Mouse (Mus musculus) liver, embryonic 15.5 days (tissue): ENCODE results near the gene Zmym5. TPM values are rescaled to one million over a fixed set of nuclear protein-coding genes. Genes with fewer than 3 reads are reported as not detected.
"Not testable (repeated sequence)": the region's sequence is repeated elsewhere in the genome, so short reads cannot be mapped to it uniquely, and the experiment has no call there.

Experiments
- ATAC-seq: fragments of 200-750 bp; cut with Nextera tagmentation; 2 replicates; pipeline ENCODE4 v1.8.0; 2017; ENCODE audit warnings: moderate number of reproducible peaks, mild to moderate bottlenecking, moderate library complexity; ENCODE audit not compliant: insufficient read depth
- H3K27ac ChIP-seq: fragments of 300-500 bp; sonication (generic); replicated peaks from 2 replicates; pipeline ENCODE4 v1.5.1; 2015; ENCODE audit warnings: mild to moderate bottlenecking, inconsistent platforms
- H3K27me3 ChIP-seq: fragments of 300-500 bp; sonication (generic); 2 replicates; pipeline ENCODE4 v1.6.1; 2015; ENCODE audit warnings: mild to moderate bottlenecking, inconsistent platforms
- H3K36me3 ChIP-seq: fragments of 300-500 bp; sonication (generic); replicated peaks from 2 replicates; pipeline ENCODE4 v1.6.1; 2015; ENCODE audit warnings: moderate library complexity, mild to moderate bottlenecking, inconsistent platforms
- H3K4me1 ChIP-seq: fragments of 300-500 bp; sonication (generic); replicated peaks from 2 replicates; pipeline ENCODE4 v1.6.1; 2015; ENCODE audit warnings: inconsistent platforms
- H3K4me2 ChIP-seq: fragments of 300-500 bp; sonication (generic); 2 replicates; pipeline ENCODE4 v1.6.1; 2015; ENCODE audit warnings: moderate library complexity, mild to moderate bottlenecking, inconsistent platforms
- H3K4me3 ChIP-seq: fragments of 300-500 bp; sonication (generic); replicated peaks from 2 replicates; pipeline ENCODE4 v1.5.1; 2015; ENCODE audit warnings: mild to moderate bottlenecking, inconsistent platforms
- H3K9ac ChIP-seq: fragments of 300-500 bp; sonication (generic); 2 replicates; pipeline ENCODE4 v1.6.1; 2015; ENCODE audit warnings: moderate library complexity, mild to moderate bottlenecking, inconsistent platforms
- H3K9me3 ChIP-seq: fragments of 300-500 bp; sonication (generic); replicated peaks from 2 replicates; pipeline ENCODE4 v1.6.1; 2016; ENCODE audit warnings: inconsistent platforms
- WGBS: fragments of 180-500 bp; shearing (Covaris S2); methylation state at CpG from one replicate; pipeline ENCODE4 v1.1.7; 2015; ENCODE audit warnings: mixed read lengths; ENCODE audit not compliant: insufficient replicate concordance; 5-methylcytosine and 5-hydroxymethylcytosine counted together
- polyA plus RNA-seq: library from polyadenylated mRNA; unstranded; fragments of >200 nt; fragmentation: Nextera tagmentation; extraction: Ambion mirVana; gene quantifications from 2 replicates; pipeline ENCODE4 v1.2.1, GENCODE M21; 2015

Gene Zmym5
- polyA plus RNA-seq, 1 experiment from 2014 or later: 8.0 TPM

- no peak overlapping the region for H3K4me2 ChIP-seq
- no peak overlapping the region for H3K9ac ChIP-seq
- H3K27me3 ChIP-seq: no peaks in the 10 kb centered on the region
- 52% methylated on average over 4 of the region's 4 CpGs for WGBS
- no peaks in the 10 kb centered on the region for H3K36me3 ChIP-seq
- no peak for ATAC-seq
- no peak overlapping the region for H3K27ac ChIP-seq
- H3K4me3 ChIP-seq: no peak overlapping the region
- no peaks in the 10 kb centered on the region for H3K9me3 ChIP-seq
- peaks cover 16% of the 10 kb centered on the region for H3K4me1 ChIP-seq
These were observed 5.6 kb upstream of the Zmym5 start for GRCm38 (mm10) chr14:56817131-56817530.

GRCm38 (mm10) chr14:56816541-56816940 lies 5.0 kb upstream of the Zmym5 start:
- WGBS: 47% methylated on average over 4 of the region's 4 CpGs
- Histone ChIP-seq H3K27me3 (no peaks in the 10 kb centered on the region), H3K9me3 (no peaks in the 10 kb centered on the region), H3K4me1 (peaks cover 16% of the 10 kb centered on the region), H3K4me2 (no peak overlapping the region), H3K27ac (no peak overlapping the region), H3K36me3 (no peaks in the 10 kb centered on the region), H3K4me3 (no peak overlapping the region), H3K9ac (no peak overlapping the region)
- ATAC-seq: no peak

DNA sequence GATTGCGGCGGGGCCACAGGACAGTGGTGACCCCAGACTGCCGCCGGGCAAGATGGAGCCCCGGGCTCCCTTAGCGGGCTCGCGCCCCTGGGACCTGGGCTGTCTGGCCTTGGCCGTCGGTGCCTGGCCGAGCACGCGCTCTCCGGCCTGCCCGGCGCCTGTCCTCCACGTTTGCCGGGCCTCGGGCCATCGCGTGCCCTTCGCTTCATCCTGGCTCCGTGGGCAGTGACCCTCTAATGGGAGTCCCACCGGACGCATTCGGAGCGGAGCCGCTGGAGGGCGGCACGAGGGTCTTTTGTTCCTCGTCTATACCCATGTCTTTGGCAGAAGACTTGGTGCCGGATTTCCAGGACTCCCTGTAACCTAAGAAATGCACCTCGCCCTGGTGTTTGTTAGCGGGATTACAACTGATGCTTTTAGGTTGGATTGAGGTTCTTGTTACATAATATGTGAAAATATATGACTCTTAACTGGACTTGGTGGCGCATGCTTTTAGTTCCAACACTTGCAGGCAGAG lies 1.1 kb upstream of the Zmym5 start:
- peak; percentile 2; the same call in 1 of the 2 replicates for ATAC-seq
- Histone ChIP-seq H3K36me3 (no peaks in the 10 kb centered on the region), H3K27ac (peak overlapping the region; percentile 85), H3K9ac (peak overlapping the region; percentile 64), H3K4me1 (peaks cover 27% of the 10 kb centered on the region), H3K4me3 (peak overlapping the region; percentile 86), H3K27me3 (no peaks in the 10 kb centered on the region), H3K9me3 (no peaks in the 10 kb centered on the region), H3K4me2 (peak overlapping the region; percentile 92)
- WGBS: under 1% methylated on average over 35 of the region's 35 CpGs

DNA sequence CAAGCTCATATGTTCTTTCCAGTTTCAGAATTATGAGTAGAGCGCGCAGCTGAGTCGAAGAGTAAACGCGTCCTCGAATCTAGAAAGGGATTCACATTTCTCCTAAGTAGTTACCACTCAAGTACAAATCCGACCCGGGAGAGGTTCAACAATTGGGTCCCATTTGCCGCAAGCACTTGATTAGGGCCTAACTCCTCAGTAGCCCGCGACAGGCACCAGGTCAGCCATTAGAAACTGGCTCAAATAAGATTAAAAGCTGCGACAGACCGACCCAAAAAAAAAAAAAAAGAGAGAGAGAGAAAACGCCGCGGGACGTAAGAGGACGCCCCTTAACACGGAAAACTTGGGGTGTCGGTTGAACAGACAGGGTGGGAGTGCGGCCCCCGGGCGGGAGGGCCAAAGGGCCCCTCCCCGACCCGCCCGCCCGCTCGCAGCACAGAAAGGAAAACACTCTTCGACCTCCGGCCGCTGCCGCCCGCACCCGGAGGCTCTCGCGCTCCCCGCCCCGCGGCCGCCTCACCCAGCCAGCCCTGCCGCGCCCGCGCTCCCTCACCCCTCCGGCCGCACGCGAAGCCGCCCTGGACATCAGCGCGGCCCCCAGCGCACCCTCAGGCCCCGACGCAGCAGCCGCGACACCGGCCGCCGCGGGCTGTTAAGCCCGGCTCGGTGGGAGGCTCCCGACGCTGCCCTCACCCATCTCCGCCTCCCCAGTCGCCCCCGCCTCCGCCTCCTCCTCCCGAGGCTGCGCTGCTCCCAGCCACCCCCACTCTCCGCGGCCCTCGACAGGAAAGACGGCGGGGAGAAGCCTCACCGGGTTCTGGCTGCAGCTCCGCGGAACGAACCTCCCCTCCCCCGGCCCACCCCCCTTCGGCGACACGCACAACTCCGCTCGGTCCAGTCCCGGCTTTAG lies 480 bp downstream of the Zmym5 start:
- Histone ChIP-seq H3K27ac (peak overlapping the region; percentile 92), H3K4me2 (peak overlapping the region; percentile 74), H3K4me1 (peaks cover 22% of the 10 kb centered on the region), H3K9ac (peak overlapping the region; percentile 75), H3K4me3 (peak overlapping the region; percentile 86)
- not testable (repeated sequence) for H3K9me3 ChIP-seq, H3K36me3 ChIP-seq, H3K27me3 ChIP-seq
- WGBS: 2% methylated on average over 51 of the region's 86 CpGs
- ATAC-seq: peak; percentile 81

DNA sequence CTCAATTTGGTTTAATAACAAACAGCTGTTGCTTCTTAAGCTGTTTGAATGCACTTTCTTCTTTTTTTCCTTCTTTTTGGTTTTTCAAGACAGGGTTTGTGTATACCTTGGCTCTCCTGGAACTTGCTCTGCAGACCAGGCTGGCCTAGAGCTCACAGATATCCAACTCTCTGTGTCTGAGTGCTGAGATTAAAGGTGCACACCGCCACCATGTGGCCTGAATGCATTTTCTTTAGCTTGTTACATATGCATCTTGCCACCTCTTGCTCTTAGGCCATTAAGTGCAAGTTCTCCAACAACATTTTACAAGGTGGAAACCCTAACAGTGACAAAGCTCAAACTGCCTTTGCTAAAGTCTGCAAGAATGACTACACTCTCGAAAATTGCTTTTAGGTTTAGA lies 18.3 kb downstream of the Zmym5 start:
- no peak overlapping the region for H3K4me3 ChIP-seq
- ATAC-seq: no peak
- no peaks in the 10 kb centered on the region for H3K9me3 ChIP-seq
- no peaks in the 10 kb centered on the region for H3K27me3 ChIP-seq
- H3K4me1 ChIP-seq: no peaks in the 10 kb centered on the region
- H3K4me2 ChIP-seq: no peak overlapping the region
- 37% methylated on average over 2 of the region's 2 CpGs for WGBS
- H3K27ac ChIP-seq: no peak overlapping the region
- H3K36me3 ChIP-seq: peaks cover 60% of the 10 kb centered on the region
- H3K9ac ChIP-seq: no peak overlapping the region

DNA sequence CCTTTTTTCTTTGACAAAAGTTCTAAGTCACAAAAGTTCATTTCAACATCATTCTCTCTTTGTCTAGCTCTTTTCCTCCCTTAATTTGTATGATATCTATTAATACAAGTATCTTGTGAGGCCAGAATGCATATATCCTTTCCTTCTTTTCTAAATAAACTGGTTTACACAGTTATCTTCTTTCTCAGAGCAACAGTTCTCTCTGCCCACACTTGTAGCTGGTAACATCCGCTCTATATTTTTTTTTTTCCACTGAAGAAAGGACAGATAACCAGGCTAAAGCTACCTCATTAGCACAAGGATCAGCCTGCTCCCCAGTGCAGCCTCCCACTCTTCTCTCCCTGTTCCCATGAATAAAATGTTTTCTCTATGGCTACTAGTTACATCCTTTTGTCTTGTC lies 26.9 kb downstream of the Zmym5 start:
- Histone ChIP-seq H3K9me3 (no peaks in the 10 kb centered on the region), H3K4me3 (no peak overlapping the region), H3K36me3 (no peaks in the 10 kb centered on the region), H3K27ac (no peak overlapping the region), H3K27me3 (no peaks in the 10 kb centered on the region), H3K9ac (no peak overlapping the region), H3K4me2 (no peak overlapping the region), H3K4me1 (peaks cover under 1% of the 10 kb centered on the region; the same call in 1 of the 2 replicates)
- no peak for ATAC-seq
- 37% methylated on average over 1 of the region's 1 CpGs for WGBS

DNA sequence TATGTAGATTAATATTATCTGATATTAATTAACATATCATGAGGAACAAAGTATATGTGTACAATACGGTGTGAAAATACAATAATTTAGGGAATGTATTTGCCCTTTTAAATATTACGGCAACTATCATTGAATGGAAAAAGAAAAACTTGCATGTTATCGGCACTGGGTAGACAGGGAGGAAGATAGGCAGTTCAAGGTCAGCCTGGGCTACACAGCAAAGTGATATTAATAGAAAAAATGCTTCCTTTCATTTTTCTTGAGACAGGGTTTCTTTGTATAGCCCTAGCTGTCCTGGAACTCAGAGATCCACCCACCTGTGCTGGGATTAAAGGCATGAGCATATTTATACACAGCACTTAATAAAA lies 32.6 kb downstream of the Zmym5 start:
- H3K27me3 ChIP-seq: no peaks in the 10 kb centered on the region
- H3K4me2 ChIP-seq: peak overlapping the region; percentile 73
- peaks cover under 1% of the 10 kb centered on the region; the same call in 1 of the 2 replicates for H3K36me3 ChIP-seq
- peak overlapping the region; percentile 86 for H3K4me3 ChIP-seq
- WGBS: 24% methylated on average over 3 of the region's 3 CpGs
- H3K27ac ChIP-seq: peak overlapping the region; percentile 93
- H3K9me3 ChIP-seq: no peaks in the 10 kb centered on the region
- ATAC-seq: no peak
- peaks cover 39% of the 10 kb centered on the region for H3K4me1 ChIP-seq
- peak overlapping the region; percentile 97 for H3K9ac ChIP-seq

DNA sequence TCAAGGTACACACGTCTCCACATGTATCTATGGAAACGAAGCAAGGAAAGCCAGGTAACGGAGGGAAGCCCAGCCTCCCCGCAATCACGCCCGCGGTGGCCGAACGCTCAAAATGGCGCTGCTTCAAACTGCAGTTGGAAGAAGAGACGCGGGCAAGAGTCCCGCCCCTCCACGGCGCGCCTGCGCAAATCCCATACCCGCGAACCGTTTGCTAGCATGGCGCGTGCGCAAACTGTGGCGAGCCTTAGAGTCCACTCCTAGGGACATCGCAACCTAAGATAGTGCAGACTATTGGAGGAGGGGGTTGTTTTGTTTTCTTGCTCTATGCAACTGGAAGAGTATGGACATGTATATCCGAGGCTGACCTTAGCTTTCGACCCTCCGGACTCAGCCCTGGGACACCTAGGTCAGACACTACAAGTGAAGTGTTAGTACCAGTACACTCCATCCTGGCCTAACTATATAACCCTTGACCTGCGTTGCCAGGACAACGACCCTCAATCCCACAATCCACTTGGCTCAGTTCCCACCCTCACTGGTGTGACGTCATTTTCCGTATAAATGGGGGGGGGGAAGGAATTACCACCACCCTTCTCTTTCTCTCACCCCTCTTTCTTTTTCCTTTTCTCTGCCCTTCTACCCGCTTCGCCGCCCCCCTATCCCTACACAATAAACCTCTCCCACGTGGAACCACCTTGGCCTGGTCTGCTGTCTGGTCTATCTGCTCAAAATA lies 33.1 kb downstream of the Zmym5 start, which contains the start of gene Pspc1:
Gene Pspc1, minus strand, starts transcription at position 117 of the 733 bp plus-strand sequence.
- H3K4me2 ChIP-seq: peak within 1 kb of the TSS; percentile 73
- under 1% methylated on average over 36 of the region's 36 CpGs for WGBS
- H3K9me3 ChIP-seq: no peaks in the 10 kb centered on the region
- peaks cover 43% of the 10 kb centered on the region for H3K4me1 ChIP-seq
- peak within 1 kb of the TSS; percentile 93 for H3K27ac ChIP-seq
- H3K4me3 ChIP-seq: peak within 1 kb of the TSS; percentile 86
- ATAC-seq: peak; percentile 94
- peaks cover 5% of the 10 kb centered on the region; the same call in 1 of the 2 replicates for H3K36me3 ChIP-seq
- peak within 1 kb of the TSS; percentile 97 for H3K9ac ChIP-seq
- H3K27me3 ChIP-seq: no peaks in the 10 kb centered on the region

- WGBS: under 1% methylated on average over 71 of the region's 71 CpGs
- ATAC-seq: peak; percentile 58
These were observed 34.0 kb downstream of the Zmym5 start for GRCm38 (mm10) chr14:56777360-56778136.

GRCm38 (mm10) chr14:56776571-56777238 lies 34.8 kb downstream of the Zmym5 start:
- Histone ChIP-seq H3K4me1 (peaks cover 50% of the 10 kb centered on the region), H3K27ac (peak overlapping the region; percentile 93; the same call in 1 of the 2 replicates), H3K9ac (peak overlapping the region; percentile 97), H3K36me3 (peaks cover 16% of the 10 kb centered on the region), H3K9me3 (no peaks in the 10 kb centered on the region), H3K4me3 (peak overlapping the region; percentile 86), H3K4me2 (peak overlapping the region; percentile 73), H3K27me3 (no peaks in the 10 kb centered on the region)
- ATAC-seq: no peak
- WGBS: 12% methylated on average over 11 of the region's 11 CpGs

More at GRCm38 (mm10) chr14:56777360-56778136, 34.0 kb downstream of the Zmym5 start:
- Histone ChIP-seq H3K9me3 (no peaks in the 10 kb centered on the region), H3K27me3 (no peaks in the 10 kb centered on the region), H3K4me2 (peak overlapping the region; percentile 73), H3K4me3 (peak overlapping the region; percentile 86), H3K27ac (peak overlapping the region; percentile 93), H3K9ac (peak overlapping the region; percentile 97), H3K4me1 (peaks cover 50% of the 10 kb centered on the region), H3K36me3 (peaks cover 10% of the 10 kb centered on the region; the same call in 1 of the 2 replicates)
